Mouse (Mus musculus) NIH3T3 (cell line): ENCODE data around the gene Afdn.
A peak's percentile ranks its signal among the peaks of the same experiment; 100 is the strongest.

Experiments used
- DNase-seq: peaks from one replicate; pipeline ENCODE4 v3.0.0-alpha.2; 2012; ENCODE audit warnings: low read depth

Gene Afdn

GRCm38 (mm10) chr17:13759853-13760627, at the start of gene Afdn:
Afdn (plus strand) TSS chr17:13760539.
- DNase-seq: peak; percentile 93

DNA sequence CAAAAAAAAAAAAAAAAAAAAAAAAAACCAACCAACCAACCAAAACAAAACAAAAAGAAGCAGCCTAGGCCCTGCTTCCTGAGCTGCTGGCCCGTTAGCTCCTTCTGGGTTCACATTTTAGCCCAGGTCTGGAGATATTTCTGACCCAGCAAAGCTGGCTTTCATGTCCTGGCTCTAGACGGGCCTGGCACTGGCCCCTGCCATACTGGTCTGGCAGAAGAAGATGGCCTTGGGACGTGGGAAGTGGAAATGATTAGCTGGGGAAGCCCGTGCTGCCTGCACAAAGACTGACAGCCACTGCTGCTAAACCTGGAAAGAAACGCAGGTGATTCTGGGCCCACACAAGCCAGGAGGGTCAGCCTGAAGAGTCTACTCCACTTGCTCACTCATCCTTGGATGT, 49.2 kb upstream of the Afdn start:
- no peak for DNase-seq

GRCm38 (mm10) chr17:13712116-13712515, 48.2 kb upstream of the Afdn start:
- no peak for DNase-seq

GRCm38 (mm10) chr17:13712518-13712917, 47.8 kb upstream of the Afdn start:
- DNase-seq: no peak

DNA sequence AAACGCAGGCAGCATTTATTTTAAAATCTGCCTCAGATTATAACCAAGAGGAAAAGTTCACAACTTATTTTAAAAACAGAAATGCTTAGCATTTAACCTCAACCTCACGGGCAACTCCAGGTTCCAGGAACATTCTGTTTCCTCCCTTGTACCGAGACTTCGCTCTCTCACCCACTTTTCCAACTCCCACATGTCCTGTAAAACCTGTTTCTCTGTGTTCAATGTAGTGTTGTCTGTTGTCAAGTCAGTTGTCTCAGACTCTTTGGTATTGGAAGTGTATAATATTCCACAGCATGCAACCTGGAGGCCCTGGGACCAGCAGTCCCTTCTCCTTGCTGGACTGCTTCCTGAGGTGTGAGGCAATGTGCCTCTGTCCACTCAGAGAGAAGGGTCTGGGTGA, 46.2 kb upstream of the Afdn start:
- DNase-seq: no peak

- peak; percentile 17 for DNase-seq
Measured at GRCm38 (mm10) chr17:13714654-13715053, 45.7 kb upstream of the Afdn start.

- peak; percentile 63 for DNase-seq
Measured at GRCm38 (mm10) chr17:13715511-13715910, 44.8 kb upstream of the Afdn start.

GRCm38 (mm10) chr17:13716336-13716735, 44.0 kb upstream of the Afdn start:
- no peak for DNase-seq

- DNase-seq: peak; percentile 85
Measured at GRCm38 (mm10) chr17:13717428-13717827, 42.9 kb upstream of the Afdn start.

GRCm38 (mm10) chr17:13720187-13720586, 40.2 kb upstream of the Afdn start:
- DNase-seq: no peak

DNA sequence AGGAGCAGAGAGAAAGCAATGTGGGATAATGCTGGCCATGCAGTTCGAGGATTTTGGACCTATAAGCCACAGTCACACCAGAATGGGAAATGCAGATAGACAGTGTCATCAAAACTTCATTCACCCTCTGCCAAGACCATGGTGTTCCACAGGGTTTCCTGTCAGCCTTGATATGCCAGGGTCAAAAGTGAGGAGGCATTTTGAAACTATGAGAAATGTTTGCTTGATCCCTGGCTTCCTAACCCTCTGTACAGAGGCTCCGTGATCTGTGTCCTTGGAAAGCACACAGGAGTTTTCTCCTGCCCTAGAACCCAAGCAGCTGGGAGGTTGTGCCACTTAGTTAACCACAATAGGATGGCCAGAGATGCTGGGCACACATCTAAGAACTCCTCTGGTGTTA, 39.0 kb upstream of the Afdn start:
- no peak for DNase-seq

GRCm38 (mm10) chr17:13722434-13722833, 37.9 kb upstream of the Afdn start:
- no peak for DNase-seq

DNA sequence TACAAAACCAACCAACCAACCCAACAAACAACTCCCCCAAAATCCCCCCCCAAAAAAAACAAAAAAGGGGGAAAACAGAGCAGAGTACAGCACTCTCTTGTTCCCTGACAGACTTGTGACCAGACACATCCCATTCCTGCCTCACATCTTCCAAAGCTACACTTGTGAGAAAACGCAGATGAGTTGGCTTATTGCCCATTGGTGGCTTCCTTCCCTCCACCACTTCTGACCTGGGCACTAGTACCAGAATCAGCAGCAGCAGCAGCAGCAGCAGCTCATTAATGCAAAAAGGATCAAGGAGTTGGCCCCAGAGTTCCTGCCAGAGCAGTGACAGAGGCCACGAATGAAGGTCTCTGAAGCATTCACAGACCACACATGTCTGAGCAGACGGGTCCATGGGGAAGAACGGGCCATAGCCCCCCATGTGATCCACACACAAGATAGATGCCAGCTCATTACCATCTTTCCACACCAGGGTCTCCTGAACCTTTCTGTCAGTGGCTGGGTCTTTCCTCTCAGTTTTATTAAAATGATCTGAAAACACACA, 35.3 kb upstream of the Afdn start:
- no peak for DNase-seq

GRCm38 (mm10) chr17:13726832-13727355, 33.4 kb upstream of the Afdn start:
- DNase-seq: no peak

- DNase-seq: no peak
Measured at GRCm38 (mm10) chr17:13730980-13731726, 29.2 kb upstream of the Afdn start.

GRCm38 (mm10) chr17:13731727-13732112, 28.6 kb upstream of the Afdn start:
- DNase-seq: no peak

GRCm38 (mm10) chr17:13732685-13733084, 27.7 kb upstream of the Afdn start:
- peak; percentile 24 for DNase-seq

DNA sequence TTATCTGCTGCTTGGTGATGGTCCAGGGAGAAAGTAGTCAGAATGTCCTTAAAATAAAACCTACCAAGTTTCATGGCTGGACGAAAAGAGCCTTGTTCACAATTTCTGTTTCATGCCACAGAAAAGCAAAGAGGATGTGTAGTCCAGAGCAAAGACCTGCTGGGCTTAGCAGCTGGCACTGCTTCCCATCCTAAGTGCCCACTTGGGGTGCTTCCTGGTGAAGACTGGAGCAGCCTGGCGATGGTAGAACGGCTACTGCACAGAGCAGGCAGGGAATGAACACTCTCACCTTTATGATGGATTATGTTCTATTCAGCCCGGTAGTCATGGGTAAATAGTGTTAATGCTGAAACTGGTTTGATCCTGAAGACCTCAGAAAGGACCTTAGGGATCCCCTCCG, 26.4 kb upstream of the Afdn start:
- no peak for DNase-seq

- DNase-seq: no peak
Measured at GRCm38 (mm10) chr17:13735057-13735456, 25.3 kb upstream of the Afdn start.

GRCm38 (mm10) chr17:13735803-13736282, 24.5 kb upstream of the Afdn start:
- DNase-seq: no peak

- no peak for DNase-seq
Measured at GRCm38 (mm10) chr17:13737336-13737735, 23.0 kb upstream of the Afdn start.

DNA sequence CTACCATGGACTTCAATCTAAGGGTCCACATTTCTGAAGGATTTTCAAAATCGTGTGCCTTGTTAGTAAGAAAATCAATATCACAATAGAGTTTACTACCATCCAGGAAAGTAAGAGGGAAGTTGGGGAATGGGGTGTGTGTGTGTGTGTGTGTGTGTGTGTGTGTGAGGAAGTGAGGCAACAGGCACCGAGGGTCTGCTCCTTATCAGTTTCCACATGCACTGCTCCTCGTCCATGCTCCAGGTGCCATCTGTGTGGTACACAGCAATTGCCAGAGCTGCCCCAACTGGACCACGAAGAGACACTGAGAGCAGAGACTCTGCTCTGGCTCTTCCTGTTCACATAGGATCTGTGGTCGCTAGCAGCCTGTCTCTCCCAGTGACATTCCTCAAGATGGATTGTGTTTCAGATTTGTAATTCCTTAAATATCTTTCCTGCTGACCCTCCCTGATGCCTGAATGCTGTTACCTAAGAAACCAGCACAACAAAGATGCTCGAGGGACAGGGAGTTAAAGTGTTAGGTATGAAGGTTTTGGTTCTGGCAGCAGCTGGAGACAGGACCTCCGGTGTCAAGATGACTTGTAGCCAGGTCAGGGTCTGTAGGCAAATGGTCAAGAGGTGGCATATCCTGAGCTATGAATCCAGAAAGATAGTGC, 22.1 kb upstream of the Afdn start:
- DNase-seq: no peak
